Mouse (Mus musculus) kidney, adult 2 months (tissue): ENCODE data around the gene Olfr48.

Source experiments
- CTCF ChIP-seq: fragments of 200-500 bp; conservative IDR thresholded peaks from 2 replicates; pipeline ENCODE4 v1.5.1; 2011; ENCODE audit warnings: low read depth, mild to moderate bottlenecking, control low read depth, low read length, moderate library complexity, mixed read lengths; ENCODE audit not compliant: insufficient read depth, insufficient read length
- POLR2A ChIP-seq: fragments of 200-500 bp; IDR thresholded peaks from one replicate; pipeline ENCODE4 v1.6.1; 2011; ENCODE audit warnings: low read depth, low read length, control low read depth

GRCm38 (mm10) chr2:89878137-89878536 is 30.1 kb upstream of the Olfr48 start, which contains the start of gene Olfr1257:
- TF ChIP-seq POLR2A (no peak), CTCF (no peak)
